Mouse (Mus musculus) MEL (cell line): ENCODE results near the gene Eef1akmt2. TPM values are rescaled to one million over a fixed set of nuclear protein-coding genes. Genes with fewer than 3 reads are reported as not detected.

ENCODE experiments used
- DNase-seq: peaks from one replicate; pipeline ENCODE4 v3.0.0; 2011; ENCODE audit warnings: low read depth, low spot score
- H3K27ac ChIP-seq: 2 replicates; pipeline ENCODE4 v1.5.1; 2012; ENCODE audit warnings: low read depth, mild to moderate bottlenecking, control low read depth, low read length, moderate library complexity; ENCODE audit not compliant: control insufficient read depth
- H3K27me3 ChIP-seq, 2 experiments: fragments of 150-350 bp in 1 of 2; sonication (generic) in 1 of 2; 2 replicates each; pipeline ENCODE4 v1.6.1; 2012; ENCODE audit warnings: low read length in 2 of 2, mild to moderate bottlenecking in 2 of 2, improper control_type of control experiment in 1 of 2, moderate library complexity in 1 of 2; ENCODE audit not compliant: insufficient read depth in 2 of 2, control insufficient read depth in 1 of 2
- H3K36me3 ChIP-seq, 2 experiments: 2 replicates each; pipeline ENCODE4 v1.6.1; 2012 to 2014; ENCODE audit warnings: low read length in 2 of 2, improper control_type of control experiment in 1 of 2, inconsistent platforms in 1 of 2, mild to moderate bottlenecking in 1 of 2; ENCODE audit not compliant: insufficient read depth in 2 of 2, control insufficient read depth in 1 of 2
- H3K4me1 ChIP-seq, 2 experiments: fragments of 150-350 bp in 1 of 2; sonication (generic) in 1 of 2; 2 replicates each; pipeline ENCODE4 v1.6.1; 2012; ENCODE audit warnings: low read length in 2 of 2, improper control_type of control experiment in 1 of 2, mild to moderate bottlenecking in 1 of 2; ENCODE audit not compliant: insufficient read depth in 2 of 2, control insufficient read depth in 1 of 2
- H3K4me3 ChIP-seq, 2 experiments: fragments of 150-350 bp in 1 of 2; sonication (generic) in 1 of 2; 2 replicates each; pipeline ENCODE4 v1.5.1; 2012; ENCODE audit warnings: low read depth in 2 of 2, low read length in 2 of 2, mild to moderate bottlenecking in 2 of 2, moderate library complexity in 2 of 2, control low read depth in 1 of 2, improper control_type of control experiment in 1 of 2; ENCODE audit not compliant: control insufficient read depth in 1 of 2, insufficient read depth in 1 of 2
- H3K79me2 ChIP-seq: 2 replicates; pipeline ENCODE4 v1.6.1; 2012; ENCODE audit warnings: mild to moderate bottlenecking, low read length, moderate library complexity; ENCODE audit not compliant: control insufficient read depth, poor library complexity, insufficient read depth
- H3K9ac ChIP-seq: 2 replicates; pipeline ENCODE4 v1.6.1; 2012; ENCODE audit warnings: low read depth, mild to moderate bottlenecking, control low read depth, low read length, moderate library complexity; ENCODE audit not compliant: control insufficient read depth, poor library complexity, severe bottlenecking
- H3K9me3 ChIP-seq: fragments of 150-350 bp; sonication (generic); replicated peaks from 2 replicates; pipeline ENCODE4 v1.6.1; 2012; ENCODE audit warnings: mild to moderate bottlenecking, low read length, improper control_type of control experiment, moderate library complexity; ENCODE audit not compliant: insufficient read depth
- CHD2 ChIP-seq: IDR thresholded peaks from 2 replicates; pipeline ENCODE4 v1.6.1; 2011; ENCODE audit warnings: low read length, improper control_type of control experiment
- E2F4 ChIP-seq: IDR thresholded peaks from 2 replicates; pipeline ENCODE4 v1.6.1; 2011; ENCODE audit warnings: low read depth, low read length, improper control_type of control experiment, borderline replicate concordance
- JUND ChIP-seq: IDR thresholded peaks from 2 replicates; pipeline ENCODE4 v1.6.1; 2011; ENCODE audit warnings: low read depth, mild to moderate bottlenecking, improper control_type of control experiment, low read length
- MAFK ChIP-seq: IDR thresholded peaks from 2 replicates; pipeline ENCODE4 v1.6.1; 2011; ENCODE audit warnings: low read depth, mild to moderate bottlenecking, low read length, improper control_type of control experiment, borderline replicate concordance
- NELFE ChIP-seq: IDR thresholded peaks from 2 replicates; pipeline ENCODE4 v1.6.1; 2011; ENCODE audit warnings: low read depth, low read length, improper control_type of control experiment
- POLR2A ChIP-seq, 2 experiments: IDR thresholded peaks; 2 replicates each; pipeline ENCODE4 v1.6.1; 2011 to 2012; ENCODE audit warnings: low read length in 2 of 2, mild to moderate bottlenecking in 2 of 2, control low read depth in 1 of 2, improper control_type of control experiment in 1 of 2, low read depth in 1 of 2, moderate library complexity in 1 of 2; ENCODE audit not compliant: control insufficient read depth in 1 of 2, insufficient read depth in 1 of 2, poor library complexity in 1 of 2
- POLR2AphosphoS2 ChIP-seq: IDR thresholded peaks from 2 replicates; pipeline ENCODE4 v1.6.1; 2011; ENCODE audit warnings: low read length, improper control_type of control experiment
- POLR2AphosphoS5 ChIP-seq: IDR thresholded peaks from 2 replicates; pipeline ENCODE4 v1.6.1; 2012; ENCODE audit warnings: low read depth, borderline replicate concordance, mild to moderate bottlenecking, inconsistent platforms, low read length, moderate library complexity, mixed read lengths
- RAD21 ChIP-seq: IDR thresholded peaks from 2 replicates; pipeline ENCODE4 v1.6.1; 2011; ENCODE audit warnings: mild to moderate bottlenecking, low read depth, low read length, improper control_type of control experiment
- RCOR1 ChIP-seq: IDR thresholded peaks from 2 replicates; pipeline ENCODE4 v1.6.1; 2012; ENCODE audit warnings: low read depth, mild to moderate bottlenecking, inconsistent platforms, low read length, improper control_type of control experiment
- SIN3A ChIP-seq: IDR thresholded peaks from 2 replicates; pipeline ENCODE4 v1.6.1; 2012; ENCODE audit warnings: low read length, improper control_type of control experiment, inconsistent platforms
- SMC3 ChIP-seq: IDR thresholded peaks from 2 replicates; pipeline ENCODE4 v1.6.1; 2011; ENCODE audit warnings: low read depth, low read length, improper control_type of control experiment
- TAL1 ChIP-seq: IDR thresholded peaks from 2 replicates; pipeline ENCODE4 v1.6.1; 2012; ENCODE audit warnings: mild to moderate bottlenecking, inconsistent platforms, low read length, moderate library complexity, mixed read lengths
- ZC3H11A ChIP-seq: IDR thresholded peaks from 2 replicates; pipeline ENCODE4 v1.6.1; 2012; ENCODE audit warnings: low read depth, mild to moderate bottlenecking, inconsistent platforms, low read length, improper control_type of control experiment
- polyA plus RNA-seq, 2 experiments: library from polyadenylated mRNA; stranded (reverse) in 1 of 2; unstranded in 1 of 2; fragments of >175 nt in 1 of 2; fragments of >200 nt in 1 of 2; gene quantifications; 2 replicates each; pipeline versions ENCODE4 v1.2.1 to v1.2.4; 2012; ENCODE audit warnings: low replicate concordance in 2 of 2, low read depth in 1 of 2; ENCODE audit not compliant: insufficient read length in 2 of 2, insufficient read depth in 1 of 2, missing spikeins in 1 of 2
- total RNA-seq: library from RNA; depleted of rRNA; stranded (reverse); fragments of 300-350 nt; gene quantifications from 2 replicates; pipeline ENCODE4 v1.2.3, GENCODE M21; 2012

Gene Eef1akmt2
- total and polyA plus RNA-seq, 3 experiments: 26.9 to 330 (median 27.0) TPM

GRCm38 (mm10) chr7:132808841-132809682 lies 43.4 kb downstream of the Eef1akmt2 start:
- no peaks in the 10 kb centered on the region for H3K9me3 ChIP-seq
- no peak overlapping the region for H3K4me3 ChIP-seq
- H3K9ac ChIP-seq: no peak overlapping the region; the same call in 1 of the 2 replicates
- peaks cover 0 to 22% of the 10 kb centered on the region in 2 experiments; a peak in 2 of 4 replicates for H3K36me3 ChIP-seq
- peak; percentile 24 for DNase-seq
- H3K4me1 ChIP-seq: peaks cover 14 to 24% of the 10 kb centered on the region in 2 experiments
- TF ChIP-seq NELFE (no peak), RAD21 (no peak), MAFK (no peak), TAL1 (no peak)
- no peak overlapping the region for H3K27ac ChIP-seq
- H3K27me3 ChIP-seq: no peaks in the 10 kb centered on the region
- peaks cover 50% of the 10 kb centered on the region for H3K79me2 ChIP-seq

DNA sequence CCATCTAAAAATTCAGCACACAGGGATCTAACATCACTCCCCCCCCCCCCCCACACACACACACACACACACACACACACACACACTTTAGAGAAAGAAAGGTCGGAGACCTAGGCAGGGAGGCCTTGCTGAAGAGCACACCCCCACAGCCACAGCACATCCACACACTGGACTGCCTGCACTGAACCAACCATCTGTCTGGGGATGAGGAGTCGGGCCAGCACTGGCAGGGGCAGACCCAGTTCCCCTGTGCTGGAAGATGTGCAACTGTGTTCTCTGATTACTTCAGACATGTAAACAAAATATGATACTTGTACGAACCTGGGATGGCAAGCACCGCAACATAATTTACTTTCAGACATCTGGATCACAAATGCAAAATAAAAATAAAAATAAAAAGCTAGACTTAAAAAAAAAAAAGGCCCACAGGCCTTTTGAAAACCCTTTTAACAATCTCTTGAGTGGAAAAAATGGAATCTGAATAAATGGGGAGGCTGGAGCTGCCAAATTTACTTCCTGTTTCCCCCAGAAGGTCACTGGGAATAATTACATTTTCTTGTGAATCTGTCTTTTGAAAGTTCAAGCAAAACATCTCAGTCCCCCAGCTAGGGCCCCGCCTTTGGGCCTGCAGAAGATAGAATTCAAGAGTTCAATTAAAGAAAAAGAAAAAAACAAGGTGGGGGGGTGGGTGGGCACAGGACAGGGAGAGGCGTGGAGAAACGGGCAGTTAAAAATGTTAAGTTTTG lies 44.2 kb downstream of the Eef1akmt2 start:
- peaks cover 14 to 27% of the 10 kb centered on the region in 2 experiments for H3K4me1 ChIP-seq
- no peak overlapping the region for H3K4me3 ChIP-seq

GRCm38 (mm10) chr7:132806926-132807857 lies 45.3 kb downstream of the Eef1akmt2 start:
- no peak overlapping the region for H3K4me3 ChIP-seq
- peaks cover 14 to 27% of the 10 kb centered on the region in 2 experiments for H3K4me1 ChIP-seq
- H3K79me2 ChIP-seq: peaks cover 41% of the 10 kb centered on the region
- peaks cover 0 to 26% of the 10 kb centered on the region in 2 experiments; a peak in 2 of 4 replicates for H3K36me3 ChIP-seq
- no peak overlapping the region for H3K9ac ChIP-seq
- no peak overlapping the region for H3K27ac ChIP-seq
- peak; percentile 26 for DNase-seq
- no peaks in the 10 kb centered on the region for H3K9me3 ChIP-seq
- no peak for TF ChIP-seq SMC3
- TF ChIP-seq, all 39 proteins: peak for 0
- no peaks in the 10 kb centered on the region for H3K27me3 ChIP-seq

More for the DNA sequence above, 44.2 kb downstream of the Eef1akmt2 start:
- peaks cover 0 to 26% of the 10 kb centered on the region in 2 experiments; a peak in 2 of 4 replicates for H3K36me3 ChIP-seq
- no peaks in the 10 kb centered on the region for H3K27me3 ChIP-seq
- H3K9me3 ChIP-seq: no peaks in the 10 kb centered on the region
- H3K9ac ChIP-seq: no peak overlapping the region
- H3K79me2 ChIP-seq: peaks cover 50% of the 10 kb centered on the region
- no peak for DNase-seq
- TF ChIP-seq SMC3: no peak
- TF ChIP-seq ZC3H11A: no peak
- no peak for TF ChIP-seq E2F4
- no peak for TF ChIP-seq POLR2A (IDR thresholded peaks at IDR 0.05; ENCODE audit: control insufficient read depth in 1 of 2, insufficient read depth in 1 of 2, low read depth in 1 of 2, low read length in 2 of 2, poor library complexity in 1 of 2)
- no peak for TF ChIP-seq SIN3A
- no peak for TF ChIP-seq JUND
- TF ChIP-seq POLR2AphosphoS5: no peak
- no peak for TF ChIP-seq POLR2AphosphoS2
- no peak for TF ChIP-seq CHD2
- no peak for TF ChIP-seq RCOR1
- no peak overlapping the region for H3K27ac ChIP-seq
